Mouse (Mus musculus) bone marrow macrophage, adult 2 months (primary cell): ENCODE measurements around the gene Dck.

ENCODE experiments used
- CTCF ChIP-seq: IDR thresholded peaks from 2 replicates; pipeline ENCODE4 v1.5.1; 2012; ENCODE audit warnings: low read depth, mild to moderate bottlenecking, low read length, moderate library complexity
- POLR2A ChIP-seq: IDR thresholded peaks from 2 replicates; pipeline ENCODE4 v1.6.1; 2012; ENCODE audit warnings: mild to moderate bottlenecking, low read depth, low read length, borderline replicate concordance

- TF ChIP-seq CTCF (no peak), POLR2A (no peak)
Measured at GRCm38 (mm10) chr5:88762611-88763010, 2.2 kb upstream of the Dck start.
